Comparison of ENCODE assay signal across 8 mouse cellular contexts in the genomic region with DNA sequence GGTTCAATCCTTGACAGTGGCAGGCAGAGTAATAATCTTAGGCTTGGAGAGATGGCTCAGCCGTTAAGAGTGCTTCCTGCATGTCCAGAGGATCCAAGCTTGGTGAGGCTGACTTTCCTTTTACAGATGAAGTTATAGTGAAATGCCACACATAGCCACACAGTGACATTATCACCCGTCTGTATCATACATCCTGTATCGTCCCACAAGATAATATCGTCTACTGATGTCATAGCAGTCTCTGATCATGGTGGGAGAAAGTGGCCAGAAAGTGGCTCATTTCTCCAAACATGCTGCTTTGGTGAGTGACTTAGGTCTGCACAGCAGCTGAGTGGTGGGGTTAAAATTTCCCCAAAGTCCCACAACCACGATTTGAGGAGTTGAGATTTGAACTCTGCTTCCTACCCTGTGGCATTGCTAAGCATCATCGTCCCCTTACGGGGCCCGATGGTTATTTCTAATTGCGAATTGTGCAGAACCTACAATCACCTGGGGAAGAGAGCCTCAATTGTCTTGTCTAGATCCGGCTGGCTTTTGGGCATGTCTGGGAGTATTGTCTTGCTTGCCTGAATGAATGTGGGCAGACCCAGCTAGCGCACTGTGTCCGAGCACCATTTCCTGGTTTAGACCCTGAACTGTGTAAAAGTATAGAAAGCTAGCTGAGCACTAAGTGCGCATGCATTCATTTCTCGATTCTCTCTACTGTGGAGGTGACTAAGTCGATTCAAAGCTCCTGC. TPM values are rescaled to one million over a fixed set of nuclear protein-coding genes. Genes with fewer than 3 reads are reported as not detected.
DNase-seq lines count a peak whose midpoint lies in the region; ATAC-seq and TF ChIP-seq lines count a peak whose summit lies in the region.

No protein-coding gene starts in this region.

- H3K27me3 ChIP-seq in embryonic facial prominence, embryonic 15.5 days: no peaks in the 10 kb centered on the region
- no peaks in the 10 kb centered on the region for H3K27me3 ChIP-seq in embryonic facial prominence, embryonic 10.5 days (replicated peaks; ENCODE audit: low read depth, poor library complexity, severe bottlenecking)
- H3K27me3 ChIP-seq in liver, adult 2 months (ENCODE audit: control insufficient read depth, insufficient read depth, low read length): no peaks in the 10 kb centered on the region
- no peaks in the 10 kb centered on the region for H3K27me3 ChIP-seq in midbrain, embryonic 14.5 days (ENCODE audit: control insufficient read depth, insufficient read depth, low read length)

- H3K36me3 ChIP-seq in embryonic facial prominence, embryonic 15.5 days: 0 out of 2 replicates have a peak, but pooled peaks cover 4% of the 10 kb centered on the region
- no peaks in the 10 kb centered on the region for H3K36me3 ChIP-seq in embryonic facial prominence, embryonic 10.5 days (replicated peaks)
- no peaks in the 10 kb centered on the region for H3K36me3 ChIP-seq in liver, adult 2 months (ENCODE audit: control insufficient read depth, insufficient read depth, low read length)
- H3K36me3 ChIP-seq in midbrain, embryonic 14.5 days (ENCODE audit: control insufficient read depth, insufficient read depth, low read length): no peaks in the 10 kb centered on the region

- H3K4me3 ChIP-seq in embryonic facial prominence, embryonic 15.5 days (replicated peaks): no peak overlapping the region
- no peak overlapping the region for H3K4me3 ChIP-seq in embryonic facial prominence, embryonic 10.5 days
- H3K4me3 ChIP-seq in liver, adult 2 months (ENCODE audit: insufficient read depth, low read depth, low read length): no peak overlapping the region; the same call in 1 of the 2 replicates
- H3K4me3 ChIP-seq in midbrain, embryonic 14.5 days (replicated peaks; ENCODE audit: low read depth, low read length): no peak overlapping the region

- no peak for ATAC-seq in embryonic facial prominence, embryonic 15.5 days (ENCODE audit: insufficient number of reproducible peaks, low FRiP score, low TSS enrichment, low read depth)
- ATAC-seq in granulocyte monocyte progenitor cell, adult 5-6 weeks (replicated peaks; ENCODE audit: poor library complexity, severe bottlenecking): 0 out of 2 replicates have a peak, but pooled peaks have one; percentile 0
- no peak for ATAC-seq in midbrain, embryonic 14.5 days (ENCODE audit: low FRiP score, low TSS enrichment)

- H3K4me1 ChIP-seq in embryonic facial prominence, embryonic 15.5 days: peaks cover 11% of the 10 kb centered on the region; the same call in 1 of the 2 replicates
- peaks cover 18% of the 10 kb centered on the region for H3K4me1 ChIP-seq in embryonic facial prominence, embryonic 10.5 days
- H3K4me1 ChIP-seq in liver, adult 2 months (ENCODE audit: control insufficient read depth, insufficient read depth, low read length): peaks cover 3% of the 10 kb centered on the region; the same call in 1 of the 2 replicates
- peaks cover 12% of the 10 kb centered on the region; the same call in 1 of the 2 replicates for H3K4me1 ChIP-seq in midbrain, embryonic 14.5 days (ENCODE audit: control insufficient read depth, insufficient read depth, low read length)

- peak overlapping the region; percentile 30; the same call in 1 of the 2 replicates for H3K27ac ChIP-seq in embryonic facial prominence, embryonic 15.5 days (replicated peaks)
- no peak overlapping the region for H3K27ac ChIP-seq in embryonic facial prominence, embryonic 10.5 days (replicated peaks)
- H3K27ac ChIP-seq in liver, adult 2 months (replicated peaks; ENCODE audit: insufficient read depth, low read depth, low read length): peak overlapping the region; percentile 22; the same call in 1 of the 2 replicates
- no peak overlapping the region for H3K27ac ChIP-seq in midbrain, embryonic 14.5 days (replicated peaks; ENCODE audit: low read depth, low read length)

- H3K9ac ChIP-seq in embryonic facial prominence, embryonic 15.5 days: no peak overlapping the region
- no peak overlapping the region for H3K9ac ChIP-seq in liver, adult 2 months (ENCODE audit: low read depth, low read length)
- no peak overlapping the region for H3K9ac ChIP-seq in midbrain, embryonic 14.5 days (replicated peaks; ENCODE audit: low read length)

- no peaks in the 10 kb centered on the region for H3K79me2 ChIP-seq in liver, adult 2 months (ENCODE audit: control insufficient read depth, insufficient read depth, low read length)

- WGBS in embryonic facial prominence, embryonic 15.5 days: 78% methylated on average over 15 of the region's 15 CpGs
- WGBS in embryonic facial prominence, embryonic 10.5 days: 85% methylated on average over 15 of the region's 15 CpGs
- 79% methylated on average over 15 of the region's 15 CpGs for WGBS in liver, adult 2 months
- 87% methylated on average over 15 of the region's 15 CpGs for WGBS in midbrain, embryonic 14.5 days

- TF ChIP-seq POLR2A in liver, adult 2 months (IDR thresholded peaks at IDR 0.05; ENCODE audit: extremely low read depth, insufficient read depth, low read length): no peak

- no peaks in the 10 kb centered on the region for H3K9me3 ChIP-seq in embryonic facial prominence, embryonic 15.5 days (replicated peaks)
- no peaks in the 10 kb centered on the region for H3K9me3 ChIP-seq in embryonic facial prominence, embryonic 10.5 days
- no peaks in the 10 kb centered on the region for H3K9me3 ChIP-seq in midbrain, embryonic 14.5 days (ENCODE audit: control insufficient read depth, low read length)

- no peak overlapping the region for H3K4me2 ChIP-seq in embryonic facial prominence, embryonic 15.5 days (replicated peaks)
- no peak overlapping the region for H3K4me2 ChIP-seq in midbrain, embryonic 14.5 days (ENCODE audit: low read length)

- DNase-seq in embryonic facial prominence, embryonic 10.5 days (ENCODE audit: low spot score): no peak
- no peak for DNase-seq in liver, adult 2 months (ENCODE audit: extremely low read depth, low read depth, low spot score)
- DNase-seq in liver: no peak
- DNase-seq in naive thymus-derived CD4-positive, alpha-beta T cell, adult 2 months (ENCODE audit: low read depth): peak; percentile 61
- no peak for DNase-seq in midbrain, embryonic 14.5 days
- DNase-seq in layer of hippocampus, postnatal 25 days (ENCODE audit: extremely low spot score in 1 of 2, low spot score in 1 of 2): no peak

- TF ChIP-seq CTCF in liver, adult 2 months (IDR thresholded peaks at IDR 0.05; ENCODE audit: low read depth, low read length): no peak

RNA-seq across cellular contexts. Expression of gene Mgat5, which starts 37.5 kb away (rescaled TPM):
- 5.5 and 6.3 TPM in 2 replicates for polyA plus RNA-seq in embryonic facial prominence, embryonic 15.5 days (2015; fragmentation: Nextera tagmentation; extraction: Ambion mirVana)
- polyA plus RNA-seq in embryonic facial prominence, embryonic 10.5 days (2016; fragmentation: Nextera tagmentation; extraction: Ambion mirVana): 4.9 TPM in 2 replicates
- total RNA-seq in liver, adult 2 months (2014; rRNA removed): 3.8 and 4.2 TPM in 2 replicates
- polyA plus RNA-seq in liver, adult 2 months (2012; rRNA removed): 1.7 and 1.9 TPM in 2 replicates
- 78.8 and 93.3 TPM in 2 replicates for total RNA-seq in granulocyte monocyte progenitor cell, adult 5-6 weeks (2014; fragmentation: Nextera tagmentation)
- total RNA-seq in granulocyte monocyte progenitor cell, adult 5-6 weeks (2017): 80.5 and 82.1 TPM in 2 replicates
- polyA plus RNA-seq in midbrain, embryonic 14.5 days (2014; fragmentation: Nextera tagmentation; extraction: Ambion mirVana): 18.3 and 21.4 TPM in 2 replicates
- total RNA-seq in layer of hippocampus, postnatal 25 days (2021): 10 to 100 TPM; 51.7 to 52.0 TPM

Comparison
In these comparisons a context has a peak if more than half of its experiments do, and no peak if none do; other contexts are left out.
1. H3K27ac ChIP-seq: peak in embryonic facial prominence, embryonic 15.5 days (single experiment) and liver, adult 2 months (single experiment); none in embryonic facial prominence, embryonic 10.5 days (single experiment) and midbrain, embryonic 14.5 days (single experiment).